1 mouse cellular context compared by ENCODE assay signal in the genomic region with DNA sequence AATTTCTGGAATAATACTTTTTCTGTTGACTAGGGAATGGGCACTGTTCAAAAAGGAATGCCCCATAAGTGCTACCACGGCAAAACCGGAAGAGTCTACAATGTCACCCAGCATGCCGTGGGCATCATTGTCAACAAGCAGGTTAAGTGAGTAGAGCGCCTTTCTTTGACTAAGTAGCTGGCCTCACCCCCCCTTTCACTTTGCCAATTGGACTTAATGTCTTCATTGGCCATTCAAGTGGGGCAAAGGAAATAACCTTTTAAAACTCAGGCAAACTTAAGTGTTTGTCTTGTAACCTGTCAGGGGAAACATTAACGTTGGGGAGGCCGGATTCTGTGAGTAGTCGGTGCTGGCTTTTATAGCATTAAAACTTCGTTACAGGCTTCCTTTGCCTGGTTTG.
TF ChIP-seq lines count a peak whose summit lies in the region.

No protein-coding gene starts in this region.

TF ChIP-seq in ES-E14, 5 proteins besides CTCF, POLR2A, EP300 and RAD21:
- TF ChIP-seq ZNF384 (IDR thresholded peaks at IDR 0.05; ENCODE audit: low read depth, low read length) (no peak), ZC3H11A (IDR thresholded peaks at IDR 0.05; ENCODE audit: borderline replicate concordance, low read depth, low read length) (no peak), HCFC1 (IDR thresholded peaks at IDR 0.05; ENCODE audit: borderline replicate concordance, insufficient read depth, low read length) (no peak), CHD2 (IDR thresholded peaks at IDR 0.05; ENCODE audit: low read depth, low read length) (no peak), MAFK (IDR thresholded peaks at IDR 0.05; ENCODE audit: insufficient read depth, low read depth, low read length) (no peak)
